In genomic region chrX:152222226-152222625, GRCm38 (mm10) we compare ENCODE assay signal across 8 mouse cellular contexts.
"Had no signal": no experiment of that assay in that cellular context is flagged by ENCODE, and none has a peak within 500 bp of the region (broad histone marks: within the 10 kb centered on the region; RNA-seq: fewer than 3 reads in every experiment).

No protein-coding gene starts in this region.

- DNase-seq: kidney, postnatal 10 days; kidney, postnatal 4 days; left cerebral cortex, postnatal 4 days; lung, adult 2 months; lung, postnatal 36 days; thymus, postnatal 36 days had no signal

- ATAC-seq: lung, postnatal 0 days; midbrain, embryonic 13.5 days had no signal
